ENCODE assay signal across 8 mouse cellular contexts in genomic region chr17:34033441-34033840, GRCm38 (mm10). TPM values are rescaled to one million over a fixed set of nuclear protein-coding genes. Genes with fewer than 3 reads are reported as not detected.
DNase-seq lines count a peak whose midpoint lies in the region; ATAC-seq and TF ChIP-seq lines count a peak whose summit lies in the region.

No protein-coding gene starts in this region.

- H3K9ac ChIP-seq in forebrain, embryonic 12.5 days: no peak overlapping the region
- H3K9ac ChIP-seq in forebrain, postnatal 0 days: no peak overlapping the region
- no peak overlapping the region; the same call in 1 of the 2 replicates for H3K9ac ChIP-seq in forebrain, embryonic 14.5 days (ENCODE audit: low read length)
- H3K9ac ChIP-seq in midbrain, embryonic 14.5 days (replicated peaks; ENCODE audit: low read length): no peak overlapping the region

- H3K4me2 ChIP-seq in forebrain, embryonic 12.5 days: 0 out of 2 replicates have a peak overlapping the region, but pooled peaks have one; percentile 99
- no peak overlapping the region for H3K4me2 ChIP-seq in forebrain, postnatal 0 days (ENCODE audit: low read depth)
- no peak overlapping the region for H3K4me2 ChIP-seq in forebrain, embryonic 14.5 days (ENCODE audit: low read length)
- H3K4me2 ChIP-seq in midbrain, embryonic 14.5 days (ENCODE audit: low read length): peak overlapping the region; percentile 98; the same call in 1 of the 2 replicates

- WGBS in forebrain, embryonic 12.5 days: 90% methylated on average over 9 of the region's 9 CpGs
- WGBS in forebrain, postnatal 0 days: 86% methylated on average over 9 of the region's 9 CpGs
- 88% methylated on average over 9 of the region's 9 CpGs for whole genome bisulfite sequencing in forebrain, embryonic 14.5 days
- WGBS in midbrain, embryonic 14.5 days: 93% methylated on average over 9 of the region's 9 CpGs

- no peaks in the 10 kb centered on the region for H3K9me3 ChIP-seq in forebrain, embryonic 12.5 days
- no peaks in the 10 kb centered on the region for H3K9me3 ChIP-seq in forebrain, postnatal 0 days (ENCODE audit: low read length)
- no peaks in the 10 kb centered on the region for H3K9me3 ChIP-seq in megakaryocyte, embryonic 14.5 days
- H3K9me3 ChIP-seq in forebrain, embryonic 14.5 days (replicated peaks; ENCODE audit: control insufficient read depth, low read length): no peaks in the 10 kb centered on the region
- H3K9me3 ChIP-seq in midbrain, embryonic 14.5 days (ENCODE audit: control insufficient read depth, low read length): no peaks in the 10 kb centered on the region

- H3K27ac ChIP-seq in forebrain, embryonic 12.5 days: no peak overlapping the region
- no peak overlapping the region for H3K27ac ChIP-seq in forebrain, postnatal 0 days (ENCODE audit: low read depth, low read length)
- no peak overlapping the region for H3K27ac ChIP-seq in forebrain, embryonic 14.5 days (ENCODE audit: low read depth, low read length)
- no peak overlapping the region for H3K27ac ChIP-seq in midbrain, embryonic 14.5 days (replicated peaks; ENCODE audit: low read depth, low read length)

- no peak for TF ChIP-seq CTCF in forebrain, postnatal 0 days (IDR thresholded peaks at IDR 0.05; ENCODE audit: low read depth)

- no peaks in the 10 kb centered on the region for H3K27me3 ChIP-seq in forebrain, embryonic 12.5 days
- H3K27me3 ChIP-seq in forebrain, postnatal 0 days (ENCODE audit: insufficient read depth, low read length): no peaks in the 10 kb centered on the region
- no peaks in the 10 kb centered on the region for H3K27me3 ChIP-seq in megakaryocyte, embryonic 14.5 days (replicated peaks)
- no peaks in the 10 kb centered on the region for H3K27me3 ChIP-seq in forebrain, embryonic 14.5 days (replicated peaks; ENCODE audit: control insufficient read depth, insufficient read depth, low read length)
- no peaks in the 10 kb centered on the region for H3K27me3 ChIP-seq in midbrain, embryonic 14.5 days (ENCODE audit: control insufficient read depth, insufficient read depth, low read length)

- no peak for DNase-seq in forebrain, postnatal 0 days
- no peak for DNase-seq in forebrain, embryonic 14.5 days (ENCODE audit: low spot score)
- no peak for DNase-seq in midbrain, embryonic 14.5 days
- no peak for DNase-seq in spleen, adult 12 weeks (ENCODE audit: low spot score)
- no peak for DNase-seq in adrenal gland, adult 8-10 months

- H3K4me3 ChIP-seq in forebrain, embryonic 12.5 days (replicated peaks): peak overlapping the region; percentile 95
- H3K4me3 ChIP-seq in forebrain, postnatal 0 days (ENCODE audit: low read depth, low read length): no peak overlapping the region
- peak overlapping the region; percentile 92 for H3K4me3 ChIP-seq in megakaryocyte, embryonic 14.5 days (replicated peaks)
- 0 out of 2 replicates have a peak overlapping the region, but pooled peaks have one; percentile 86 for H3K4me3 ChIP-seq in forebrain, embryonic 14.5 days (ENCODE audit: low read depth, low read length)
- H3K4me3 ChIP-seq in midbrain, embryonic 14.5 days (replicated peaks; ENCODE audit: low read depth, low read length): peak overlapping the region; percentile 86; the same call in 1 of the 2 replicates

- peaks cover 66% of the 10 kb centered on the region for H3K36me3 ChIP-seq in forebrain, embryonic 12.5 days (replicated peaks)
- H3K36me3 ChIP-seq in forebrain, postnatal 0 days (ENCODE audit: insufficient read depth): peaks cover 51% of the 10 kb centered on the region
- peaks cover 71% of the 10 kb centered on the region for H3K36me3 ChIP-seq in megakaryocyte, embryonic 14.5 days (replicated peaks; ENCODE audit: low read length)
- peaks cover 61% of the 10 kb centered on the region for H3K36me3 ChIP-seq in forebrain, embryonic 14.5 days (ENCODE audit: control insufficient read depth, insufficient read depth, low read length)
- H3K36me3 ChIP-seq in midbrain, embryonic 14.5 days (ENCODE audit: control insufficient read depth, insufficient read depth, low read length): peaks cover 55% of the 10 kb centered on the region

- peaks cover 51% of the 10 kb centered on the region for H3K4me1 ChIP-seq in forebrain, embryonic 12.5 days
- H3K4me1 ChIP-seq in forebrain, postnatal 0 days (ENCODE audit: insufficient read depth): peaks cover 20% of the 10 kb centered on the region
- H3K4me1 ChIP-seq in megakaryocyte, embryonic 14.5 days: peaks cover 48% of the 10 kb centered on the region
- H3K4me1 ChIP-seq in forebrain, embryonic 14.5 days (ENCODE audit: control insufficient read depth, insufficient read depth, low read length): peaks cover 28% of the 10 kb centered on the region
- peaks cover 31% of the 10 kb centered on the region for H3K4me1 ChIP-seq in midbrain, embryonic 14.5 days (ENCODE audit: control insufficient read depth, insufficient read depth, low read length)

- no peak for ATAC-seq in forebrain, embryonic 12.5 days (ENCODE audit: low FRiP score)
- ATAC-seq in forebrain, postnatal 0 days: no peak
- no peak for ATAC-seq in megakaryocyte, adult 5-6 weeks (ENCODE audit: poor library complexity, severe bottlenecking)
- no peak for ATAC-seq in forebrain, embryonic 14.5 days
- ATAC-seq in midbrain, embryonic 14.5 days (ENCODE audit: low FRiP score, low TSS enrichment): no peak

RNA-seq across cellular contexts. Expression of gene Rxrb, which starts 1.8 kb away (rescaled TPM):
- polyA plus RNA-seq in forebrain, embryonic 12.5 days (2016; fragmentation: Nextera tagmentation; extraction: Ambion mirVana): 54.8 and 59.5 TPM in 2 replicates
- 56.2 and 60.8 TPM in 2 replicates for total RNA-seq in forebrain, postnatal 0 days (2014; rRNA removed)
- polyA plus RNA-seq in forebrain, postnatal 0 days (2015; fragmentation: Nextera tagmentation; extraction: Ambion mirVana): 58.1 and 58.4 TPM in 2 replicates
- polyA plus RNA-seq in megakaryocyte, embryonic 14.5 days (2012; ENCODE audit: insufficient read depth, low replicate concordance): 66.5 and 117 TPM in 2 replicates
- total RNA-seq in megakaryocyte, adult 5-6 weeks (2015): 19.6 and 23.4 TPM in 2 replicates
- total RNA-seq in megakaryocyte, adult 5-6 weeks (2017): 23.7 and 27.2 TPM in 2 replicates
- polyA plus RNA-seq in forebrain, embryonic 14.5 days (2014; fragmentation: Nextera tagmentation; extraction: Ambion mirVana): 21.4 and 27.7 TPM in 2 replicates
- 33.3 and 33.4 TPM in 2 replicates for polyA plus RNA-seq in midbrain, embryonic 14.5 days (2014; fragmentation: Nextera tagmentation; extraction: Ambion mirVana)
- 10 to 100 TPM; 54.8 to 70.9 (median 62.7) TPM for total RNA-seq in adrenal gland, adult 8-10 months (2022)

RNA-seq across cellular contexts. Expression of gene Slc39a7, which starts 2.0 kb away (rescaled TPM):
- polyA plus RNA-seq in forebrain, embryonic 12.5 days (2016; fragmentation: Nextera tagmentation; extraction: Ambion mirVana): 160 and 166 TPM in 2 replicates
- total RNA-seq in forebrain, postnatal 0 days (2014; rRNA removed): 126 and 161 TPM in 2 replicates
- polyA plus RNA-seq in forebrain, postnatal 0 days (2015; fragmentation: Nextera tagmentation; extraction: Ambion mirVana): 124 and 138 TPM in 2 replicates
- 63.6 and 95.7 TPM in 2 replicates for polyA plus RNA-seq in megakaryocyte, embryonic 14.5 days (2012; ENCODE audit: insufficient read depth, low replicate concordance)
- 5.4 and 6.4 TPM in 2 replicates for total RNA-seq in megakaryocyte, adult 5-6 weeks (2015)
- 72.5 and 83.1 TPM in 2 replicates for total RNA-seq in megakaryocyte, adult 5-6 weeks (2017)
- polyA plus RNA-seq in forebrain, embryonic 14.5 days (2014; fragmentation: Nextera tagmentation; extraction: Ambion mirVana): 78.3 and 84.1 TPM in 2 replicates
- 95.7 and 97.0 TPM in 2 replicates for polyA plus RNA-seq in midbrain, embryonic 14.5 days (2014; fragmentation: Nextera tagmentation; extraction: Ambion mirVana)
- total RNA-seq in adrenal gland, adult 8-10 months (2022): 100 to 1,000 TPM; 176 to 248 (median 200) TPM

RNA-seq across cellular contexts. Expression of gene H2-Ke6, which starts 5.6 kb away (rescaled TPM):
- 92.8 and 103 TPM in 2 replicates for polyA plus RNA-seq in forebrain, embryonic 12.5 days (2016; fragmentation: Nextera tagmentation; extraction: Ambion mirVana)
- total RNA-seq in forebrain, postnatal 0 days (2014; rRNA removed): 39.1 and 58.0 TPM in 2 replicates
- 54.6 and 55.7 TPM in 2 replicates for polyA plus RNA-seq in forebrain, postnatal 0 days (2015; fragmentation: Nextera tagmentation; extraction: Ambion mirVana)
- 12.4 and 22.2 TPM in 2 replicates for polyA plus RNA-seq in megakaryocyte, embryonic 14.5 days (2012; ENCODE audit: insufficient read depth, low replicate concordance)
- 67.7 and 84.3 TPM in 2 replicates for total RNA-seq in megakaryocyte, adult 5-6 weeks (2015)
- total RNA-seq in megakaryocyte, adult 5-6 weeks (2017): 34.6 and 35.5 TPM in 2 replicates
- 60.2 and 75.4 TPM in 2 replicates for polyA plus RNA-seq in forebrain, embryonic 14.5 days (2014; fragmentation: Nextera tagmentation; extraction: Ambion mirVana)
- 56.1 and 75.0 TPM in 2 replicates for polyA plus RNA-seq in midbrain, embryonic 14.5 days (2014; fragmentation: Nextera tagmentation; extraction: Ambion mirVana)
- 100 to 1,000 TPM; 249 to 289 (median 271) TPM for total RNA-seq in adrenal gland, adult 8-10 months (2022)

RNA-seq across cellular contexts. Expression of gene Col11a2, which starts 5.8 kb away (rescaled TPM):
- 1.4 and 2.5 TPM in 2 replicates for polyA plus RNA-seq in forebrain, embryonic 12.5 days (2016; fragmentation: Nextera tagmentation; extraction: Ambion mirVana)
- total RNA-seq in forebrain, postnatal 0 days (2014; rRNA removed): 10.2 and 28.0 TPM in 2 replicates
- polyA plus RNA-seq in forebrain, postnatal 0 days (2015; fragmentation: Nextera tagmentation; extraction: Ambion mirVana): 1.2 and 2.1 TPM in 2 replicates
- 19.6 and 36.5 TPM in 2 replicates for polyA plus RNA-seq in megakaryocyte, embryonic 14.5 days (2012; ENCODE audit: insufficient read depth, low replicate concordance)
- total RNA-seq in megakaryocyte, adult 5-6 weeks (2015): 0.36 and 0.87 TPM in 2 replicates
- 1.2 and 1.5 TPM in 2 replicates for total RNA-seq in megakaryocyte, adult 5-6 weeks (2017)
- polyA plus RNA-seq in forebrain, embryonic 14.5 days (2014; fragmentation: Nextera tagmentation; extraction: Ambion mirVana): 0.95 and 1.6 TPM in 2 replicates
- polyA plus RNA-seq in midbrain, embryonic 14.5 days (2014; fragmentation: Nextera tagmentation; extraction: Ambion mirVana): 2.4 and 2.9 TPM in 2 replicates
- total RNA-seq in adrenal gland, adult 8-10 months (2022): 1 to 10 TPM in 3 of 4 experiments, under 1 TPM in 1; 0.55 to 1.7 (median 1.4) TPM

RNA-seq across cellular contexts. Expression of gene Ring1, which starts 9.0 kb away (rescaled TPM):
- 19.1 and 23.6 TPM in 2 replicates for polyA plus RNA-seq in forebrain, embryonic 12.5 days (2016; fragmentation: Nextera tagmentation; extraction: Ambion mirVana)
- 20.7 and 21.4 TPM in 2 replicates for total RNA-seq in forebrain, postnatal 0 days (2014; rRNA removed)
- 15.7 and 19.0 TPM in 2 replicates for polyA plus RNA-seq in forebrain, postnatal 0 days (2015; fragmentation: Nextera tagmentation; extraction: Ambion mirVana)
- 5.3 and 24.9 TPM in 2 replicates for polyA plus RNA-seq in megakaryocyte, embryonic 14.5 days (2012; ENCODE audit: insufficient read depth, low replicate concordance)
- total RNA-seq in megakaryocyte, adult 5-6 weeks (2015): 5.3 and 6.7 TPM in 2 replicates
- 7.9 and 9.6 TPM in 2 replicates for total RNA-seq in megakaryocyte, adult 5-6 weeks (2017)
- 6.7 and 7.4 TPM in 2 replicates for polyA plus RNA-seq in forebrain, embryonic 14.5 days (2014; fragmentation: Nextera tagmentation; extraction: Ambion mirVana)
- polyA plus RNA-seq in midbrain, embryonic 14.5 days (2014; fragmentation: Nextera tagmentation; extraction: Ambion mirVana): 9.1 and 18.5 TPM in 2 replicates
- 10 to 100 TPM; 42.7 to 84.4 (median 60.7) TPM for total RNA-seq in adrenal gland, adult 8-10 months (2022)

Comparison
In these comparisons a context has a peak if more than half of its experiments do, and no peak if none do; other contexts are left out.
1. H3K4me2 ChIP-seq: peak in forebrain, embryonic 12.5 days (single experiment) and midbrain, embryonic 14.5 days (single experiment); none in forebrain, postnatal 0 days (single experiment) and forebrain, embryonic 14.5 days (single experiment).